Mouse (Mus musculus) brown adipose tissue, adult 24 weeks (tissue): ENCODE results near the gene Tor3a. TPM values are rescaled to one million over a fixed set of nuclear protein-coding genes. Genes with fewer than 3 reads are reported as not detected.

Experiments used
- polyA plus RNA-seq: library from polyadenylated mRNA; stranded (reverse); fragments of >200 nt; gene quantifications from 2 replicates; pipeline ENCODE4 v1.2.4, GENCODE M21; 2012; ENCODE audit not compliant: missing spikeins, insufficient read depth, insufficient read length

Tor3a gene
- polyA plus RNA-seq, 1 experiment: 6.2 TPM

Other genes starting within 250 kb of the Tor3a start
- 2.0 and 2.1 TPM in 2 replicates for gene Soat1, start 200.0 kb downstream of the Tor3a start, polyA plus RNA-seq
- gene Gm10031, start 150.3 kb downstream of the Tor3a start, polyA plus RNA-seq: 8.3 and 10.6 TPM in 2 replicates
- 4.5 and 7.3 TPM in 2 replicates for gene Abl2, start 115.6 kb downstream of the Tor3a start, polyA plus RNA-seq
- gene Fam20b, start 44.7 kb upstream of the Tor3a start, polyA plus RNA-seq: 20.4 and 34.7 TPM in 2 replicates
- gene Angptl1, start 164.2 kb upstream of the Tor3a start, polyA plus RNA-seq: 11.2 and 13.4 TPM in 2 replicates